Mouse (Mus musculus): ENCODE measurements around the gene Alk. TPM values are rescaled to one million over a fixed set of nuclear protein-coding genes. Genes with fewer than 3 reads are reported as not detected.

Alk gene
- polyA plus RNA-seq, 1 experiment from 2014 or later: 0.07 TPM

GRCm38 (mm10) chr17:71868828-71869227 lies 735.6 kb downstream of the Alk start:
- Histone ChIP-seq H3K27me3 (ENCODE audit: insufficient read depth, low read length) (peaks cover 18% of the 10 kb centered on the region), H3K4me3 (ENCODE audit: low read depth, low read length) (no peak overlapping the region), H3K4me1 (ENCODE audit: insufficient read depth) (peaks cover 5% of the 10 kb centered on the region), H3K9ac (replicated peaks) (no peak overlapping the region), H3K4me2 (ENCODE audit: low read depth, low read length) (no peak overlapping the region), H3K9me3 (ENCODE audit: low read length) (no peaks in the 10 kb centered on the region), H3K36me3 (replicated peaks; ENCODE audit: insufficient read depth, low read length) (no peaks in the 10 kb centered on the region), H3K27ac (ENCODE audit: low read depth) (no peak overlapping the region)
- 79% methylated on average over 12 of the region's 12 CpGs for WGBS (ENCODE audit: insufficient replicate concordance)
- DNase-seq (no peak), ATAC-seq (no peak)
- TF ChIP-seq EP300 (IDR thresholded peaks at IDR 0.05; ENCODE audit: low read depth): no peak
- no peak for TF ChIP-seq CTCF (IDR thresholded peaks at IDR 0.05; ENCODE audit: low read depth)

DNA sequence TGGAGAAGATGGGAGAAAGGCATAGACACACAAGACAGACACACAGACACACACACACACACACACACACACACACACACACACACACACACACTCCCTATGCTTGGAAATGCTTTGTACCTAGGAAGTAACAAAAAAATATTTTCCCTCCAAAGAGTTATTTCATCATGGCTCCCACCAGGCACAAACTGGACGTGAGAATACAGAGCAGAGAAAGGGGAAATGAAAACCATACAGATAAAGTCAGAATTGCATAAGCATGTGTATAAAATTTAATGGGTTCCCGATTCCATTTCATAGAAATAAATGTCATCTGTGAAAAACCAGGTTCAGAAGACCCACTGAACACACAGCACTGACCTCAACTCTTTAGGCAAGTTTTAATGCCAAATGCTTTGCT lies 736.5 kb downstream of the Alk start:
- Histone ChIP-seq H3K27me3 (ENCODE audit: insufficient read depth, low read length) (peaks cover 18% of the 10 kb centered on the region), H3K9me3 (ENCODE audit: low read length) (no peaks in the 10 kb centered on the region), H3K4me3 (ENCODE audit: low read depth, low read length) (no peak overlapping the region), H3K27ac (ENCODE audit: low read depth) (no peak overlapping the region), H3K36me3 (replicated peaks; ENCODE audit: insufficient read depth, low read length) (no peaks in the 10 kb centered on the region), H3K4me1 (ENCODE audit: insufficient read depth) (peaks cover 5% of the 10 kb centered on the region), H3K9ac (replicated peaks) (no peak overlapping the region), H3K4me2 (ENCODE audit: low read depth, low read length) (no peak overlapping the region)
- DNase-seq: no peak
- TF ChIP-seq CTCF (IDR thresholded peaks at IDR 0.05; ENCODE audit: low read depth) (no peak), EP300 (IDR thresholded peaks at IDR 0.05; ENCODE audit: low read depth) (no peak)
- ATAC-seq: no peak
- WGBS (ENCODE audit: insufficient replicate concordance): 53% methylated on average over 2 of the region's 2 CpGs

DNA sequence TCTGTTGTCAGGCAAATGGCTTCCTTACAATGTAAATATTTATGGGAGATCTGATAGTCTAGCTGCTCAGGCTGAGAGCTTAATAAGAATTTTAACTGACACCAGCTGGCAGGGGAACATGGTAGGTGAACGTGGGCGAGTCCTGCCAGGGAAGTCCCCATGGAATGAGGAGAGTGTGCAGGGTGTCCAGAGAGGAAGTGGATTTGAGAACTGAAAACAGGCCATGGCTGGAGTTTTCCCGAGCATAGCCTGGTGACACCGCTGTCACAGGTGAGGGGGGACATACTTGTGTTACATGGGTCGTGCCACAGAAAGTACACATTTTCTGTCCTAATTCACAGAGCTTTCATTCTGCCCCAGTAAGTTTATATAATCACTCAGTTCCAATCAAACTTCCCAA lies 739.0 kb downstream of the Alk start:
- H3K9ac ChIP-seq (replicated peaks): no peak overlapping the region
- no peaks in the 10 kb centered on the region for H3K36me3 ChIP-seq (replicated peaks; ENCODE audit: insufficient read depth, low read length)
- no peak overlapping the region for H3K27ac ChIP-seq (ENCODE audit: low read depth)
- no peak overlapping the region for H3K4me3 ChIP-seq (ENCODE audit: low read depth, low read length)
- no peak overlapping the region for H3K4me2 ChIP-seq (ENCODE audit: low read depth, low read length)
- TF ChIP-seq EP300 (IDR thresholded peaks at IDR 0.05; ENCODE audit: low read depth) (no peak), CTCF (IDR thresholded peaks at IDR 0.05; ENCODE audit: low read depth) (no peak)
- peaks cover 17% of the 10 kb centered on the region for H3K27me3 ChIP-seq (ENCODE audit: insufficient read depth, low read length)
- peak; percentile 3 for DNase-seq
- no peaks in the 10 kb centered on the region for H3K9me3 ChIP-seq (ENCODE audit: low read length)
- peaks cover 5% of the 10 kb centered on the region for H3K4me1 ChIP-seq (ENCODE audit: insufficient read depth)
- WGBS (ENCODE audit: insufficient replicate concordance): 76% methylated on average over 5 of the region's 5 CpGs
- ATAC-seq: no peak

GRCm38 (mm10) chr17:71864039-71864438 lies 740.4 kb downstream of the Alk start:
- TF ChIP-seq CTCF (IDR thresholded peaks at IDR 0.05; ENCODE audit: low read depth) (no peak), EP300 (IDR thresholded peaks at IDR 0.05; ENCODE audit: low read depth) (0 out of 2 replicates have a peak, but pooled peaks have one; percentile 17)
- no peak overlapping the region for H3K27ac ChIP-seq (ENCODE audit: low read depth)
- no peak overlapping the region for H3K9ac ChIP-seq (replicated peaks)
- DNase-seq (peak; percentile 8), ATAC-seq (no peak)
- H3K4me1 ChIP-seq (ENCODE audit: insufficient read depth): no peaks in the 10 kb centered on the region; the same call in 1 of the 2 replicates
- WGBS (ENCODE audit: insufficient replicate concordance): 76% methylated on average over 8 of the region's 8 CpGs
- H3K9me3 ChIP-seq (ENCODE audit: low read length): no peaks in the 10 kb centered on the region
- H3K4me2 ChIP-seq (ENCODE audit: low read depth, low read length): no peak overlapping the region
- H3K4me3 ChIP-seq (ENCODE audit: low read depth, low read length): no peak overlapping the region
- H3K36me3 ChIP-seq (replicated peaks; ENCODE audit: insufficient read depth, low read length): no peaks in the 10 kb centered on the region
- peaks cover 3% of the 10 kb centered on the region for H3K27me3 ChIP-seq (ENCODE audit: insufficient read depth, low read length)

DNA sequence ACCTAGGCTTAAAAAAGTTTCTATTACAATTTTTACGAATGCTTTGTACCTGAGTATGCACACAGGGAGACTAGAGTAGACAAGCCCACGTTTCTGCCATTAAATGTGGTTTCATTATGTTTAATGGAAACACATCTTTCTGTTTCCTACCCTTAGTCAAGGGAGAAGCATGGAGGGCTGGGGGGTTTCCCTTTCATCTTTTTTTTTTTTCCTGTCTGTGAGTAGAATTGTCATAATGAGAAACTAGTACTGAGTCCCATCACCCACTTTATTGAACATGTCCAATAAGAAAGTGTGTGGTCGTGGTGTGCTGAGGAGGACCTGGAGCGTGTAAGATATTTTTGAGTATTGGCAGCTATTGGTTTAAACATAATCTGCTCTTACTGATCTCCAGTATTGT lies 741.5 kb downstream of the Alk start:
- H3K27me3 ChIP-seq (ENCODE audit: insufficient read depth, low read length): no peaks in the 10 kb centered on the region
- TF ChIP-seq CTCF (IDR thresholded peaks at IDR 0.05; ENCODE audit: low read depth) (no peak), EP300 (IDR thresholded peaks at IDR 0.05; ENCODE audit: low read depth) (no peak)
- H3K27ac ChIP-seq (ENCODE audit: low read depth): no peak overlapping the region
- no peaks in the 10 kb centered on the region for H3K4me1 ChIP-seq (ENCODE audit: insufficient read depth)
- H3K4me3 ChIP-seq (ENCODE audit: low read depth, low read length): no peak overlapping the region
- DNase-seq (no peak), ATAC-seq (no peak)
- H3K36me3 ChIP-seq (replicated peaks; ENCODE audit: insufficient read depth, low read length): no peaks in the 10 kb centered on the region
- no peaks in the 10 kb centered on the region for H3K9me3 ChIP-seq (ENCODE audit: low read length)
- no peak overlapping the region for H3K4me2 ChIP-seq (ENCODE audit: low read depth, low read length)
- WGBS (ENCODE audit: insufficient replicate concordance): 78% methylated on average over 4 of the region's 4 CpGs
- no peak overlapping the region for H3K9ac ChIP-seq (replicated peaks)

DNA sequence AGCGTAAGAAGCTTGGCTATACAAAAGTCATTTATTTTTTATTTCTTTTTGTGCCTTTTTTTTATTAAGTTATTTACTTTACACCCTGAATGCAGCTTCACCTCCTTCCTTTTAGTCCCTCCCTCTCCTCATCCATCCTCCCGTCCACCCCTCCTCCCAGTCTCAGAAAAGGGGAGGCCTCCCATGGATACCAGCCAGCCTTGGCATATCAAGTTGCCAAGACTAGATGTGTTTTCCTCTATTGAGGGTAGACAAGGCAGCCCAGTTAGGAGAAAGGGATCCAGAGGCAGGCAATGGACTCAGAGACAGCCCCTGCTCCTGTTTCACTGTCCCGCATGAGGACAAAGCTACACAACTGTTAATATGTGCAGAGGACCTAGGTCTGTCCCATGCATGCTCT lies 742.2 kb downstream of the Alk start:
- WGBS (ENCODE audit: insufficient replicate concordance): 90% methylated on average over 3 of the region's 3 CpGs
- Histone ChIP-seq H3K36me3 (replicated peaks; ENCODE audit: insufficient read depth, low read length) (no peaks in the 10 kb centered on the region), H3K4me1 (ENCODE audit: insufficient read depth) (no peaks in the 10 kb centered on the region), H3K4me2 (ENCODE audit: low read depth, low read length) (no peak overlapping the region), H3K27ac (ENCODE audit: low read depth) (no peak overlapping the region), H3K9me3 (ENCODE audit: low read length) (no peaks in the 10 kb centered on the region), H3K4me3 (ENCODE audit: low read depth, low read length) (no peak overlapping the region), H3K9ac (replicated peaks) (no peak overlapping the region), H3K27me3 (ENCODE audit: insufficient read depth, low read length) (no peaks in the 10 kb centered on the region)
- ATAC-seq: no peak
- DNase-seq: no peak
- TF ChIP-seq CTCF (IDR thresholded peaks at IDR 0.05; ENCODE audit: low read depth): no peak
- TF ChIP-seq EP300 (IDR thresholded peaks at IDR 0.05; ENCODE audit: low read depth): no peak

GRCm38 (mm10) chr17:71831960-71832359 lies 772.5 kb downstream of the Alk start:
- H3K27ac ChIP-seq (ENCODE audit: low read depth): no peak overlapping the region
- no peaks in the 10 kb centered on the region for H3K27me3 ChIP-seq (ENCODE audit: insufficient read depth, low read length)
- 0 out of 2 replicates have a peak, but pooled peaks cover 2% of the 10 kb centered on the region for H3K4me1 ChIP-seq (ENCODE audit: insufficient read depth)
- H3K4me2 ChIP-seq (ENCODE audit: low read depth, low read length): no peak overlapping the region
- H3K9me3 ChIP-seq (ENCODE audit: low read length): no peaks in the 10 kb centered on the region
- WGBS (ENCODE audit: insufficient replicate concordance): 63% methylated on average over 3 of the region's 3 CpGs
- H3K36me3 ChIP-seq (replicated peaks; ENCODE audit: insufficient read depth, low read length): no peaks in the 10 kb centered on the region
- ATAC-seq (no peak), DNase-seq (no peak)
- no peak overlapping the region for H3K4me3 ChIP-seq (ENCODE audit: low read depth, low read length)
- H3K9ac ChIP-seq (replicated peaks): no peak overlapping the region
- peak; percentile 38 for TF ChIP-seq CTCF (IDR thresholded peaks at IDR 0.05; ENCODE audit: low read depth)
- TF ChIP-seq EP300 (IDR thresholded peaks at IDR 0.05; ENCODE audit: low read depth): no peak

Measured in liver, postnatal 0 days (tissue).